Comparison of ENCODE assay signal across 7 mouse cellular contexts in the genomic region with DNA sequence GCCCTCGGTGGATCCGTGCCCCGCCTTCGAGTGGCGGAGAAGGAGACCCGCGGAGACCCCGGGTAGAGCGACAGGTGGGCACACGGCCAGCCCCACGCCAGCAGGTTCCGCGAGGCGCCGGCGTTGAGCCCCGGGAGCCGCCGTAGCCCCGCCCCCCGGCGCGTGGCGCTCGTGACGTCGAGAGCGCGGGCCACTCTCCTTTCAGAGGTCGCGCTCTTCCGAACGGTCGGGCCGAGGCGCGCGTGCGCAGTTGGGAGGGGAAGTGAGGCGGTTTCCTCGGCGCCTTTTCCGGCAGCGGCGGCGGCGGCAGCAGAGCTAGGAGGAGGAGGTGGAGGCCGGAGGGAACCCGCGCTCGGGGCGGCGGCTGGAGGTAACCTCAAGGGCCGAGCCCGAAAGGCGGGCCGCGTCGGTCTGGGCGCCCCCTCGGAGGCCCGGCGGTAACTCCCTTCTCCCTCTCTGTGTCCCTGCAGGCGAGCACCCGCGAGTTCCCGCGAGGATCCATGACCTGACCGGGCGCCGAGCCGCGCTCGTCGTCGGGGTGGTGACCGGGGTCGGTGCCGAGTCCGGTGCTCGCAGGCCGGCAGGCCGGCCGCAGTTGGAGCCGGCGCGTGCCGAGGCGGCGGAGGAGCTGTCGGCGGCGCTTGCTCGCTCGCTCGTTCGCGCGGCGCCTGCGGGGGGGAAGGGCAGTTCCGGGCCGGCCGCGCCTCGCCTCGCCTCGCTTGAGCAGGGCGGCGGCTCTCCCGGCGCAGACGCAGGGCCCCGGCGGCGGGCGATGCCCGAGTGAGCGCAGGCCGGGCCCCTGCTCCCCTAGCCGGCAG. TPM values are rescaled to one million over a fixed set of nuclear protein-coding genes. Genes with fewer than 3 reads are reported as not detected.
DNase-seq lines count a peak whose midpoint lies in the region; ATAC-seq lines count a peak whose summit lies in the region.

Gene Arf6, plus strand, starts transcription at position 297 of the 818 bp plus-strand sequence.
Gene Gm9887, minus strand, starts transcription at position 605 of the 818 bp plus-strand sequence.

- no peaks in the 10 kb centered on the region for H3K27me3 ChIP-seq in intestine, embryonic 15.5 days (replicated peaks)
- no peaks in the 10 kb centered on the region for H3K27me3 ChIP-seq in midbrain, embryonic 10.5 days (ENCODE audit: low read depth, poor library complexity, severe bottlenecking)

- H3K4me2 ChIP-seq in intestine, embryonic 15.5 days (replicated peaks): peak within 1 kb of the TSS; percentile 74

- H3K4me3 ChIP-seq in intestine, embryonic 15.5 days (replicated peaks): peak within 1 kb of the TSS; percentile 99
- peak within 1 kb of the TSS; percentile 81 for H3K4me3 ChIP-seq in midbrain, embryonic 10.5 days

- H3K27ac ChIP-seq in intestine, embryonic 15.5 days: peak within 1 kb of the TSS; percentile 98
- H3K27ac ChIP-seq in midbrain, embryonic 10.5 days (replicated peaks): peak within 1 kb of the TSS; percentile 97

- H3K9me3 ChIP-seq in intestine, embryonic 15.5 days: no peaks in the 10 kb centered on the region
- no peaks in the 10 kb centered on the region for H3K9me3 ChIP-seq in midbrain, embryonic 10.5 days (replicated peaks)

- intact Hi-C loops in gastrocnemius, postnatal 36 days (cut with DNase I): loop anchor here (2.0 to 5.0 kb wide), 2 partner anchors 75 to 203 kb away; no protein-coding TSS in a partner anchor
- intact Hi-C loops in left cerebral cortex, postnatal 25 days (cut with DNase I): loop anchor here (1.0 to 5.0 kb wide), 5 partner anchors 85 to 310 kb away; partner anchors contain the start of genes Sos2 and Vcpkmt

- ATAC-seq in intestine, embryonic 15.5 days: peak; percentile 94

- peak; percentile 99 to 100 for DNase-seq in adrenal gland, adult 18-20 months (ENCODE audit: low spot score in 2 of 2)
- DNase-seq in embryo, embryonic 11 days: peak; percentile 98
- peak; percentile 98 to 99 for DNase-seq in gastrocnemius, postnatal 36 days
- peak; percentile 97 to 99 for DNase-seq in left cerebral cortex, postnatal 25 days (ENCODE audit: low spot score in 2 of 2)
- DNase-seq in midbrain, embryonic 10.5 days (ENCODE audit: low spot score): peak; percentile 97
- DNase-seq in right cerebral cortex, postnatal 4 days: peak; percentile 99

- under 1% methylated on average over 110 of the region's 121 CpGs for WGBS in intestine, embryonic 15.5 days
- under 1% methylated on average over 109 of the region's 121 CpGs for WGBS in midbrain, embryonic 10.5 days

- no peaks in the 10 kb centered on the region for H3K36me3 ChIP-seq in intestine, embryonic 15.5 days
- peaks cover 31% of the 10 kb centered on the region for H3K36me3 ChIP-seq in midbrain, embryonic 10.5 days

- H3K9ac ChIP-seq in intestine, embryonic 15.5 days: peak within 1 kb of the TSS; percentile 95

- peaks cover 6% of the 10 kb centered on the region; the same call in 1 of the 2 replicates for H3K4me1 ChIP-seq in intestine, embryonic 15.5 days (replicated peaks)
- H3K4me1 ChIP-seq in midbrain, embryonic 10.5 days: peaks cover 37% of the 10 kb centered on the region

RNA-seq across cellular contexts. Expression of gene Arf6, which starts in this region (rescaled TPM):
- total RNA-seq in adrenal gland, adult 18-20 months (2021): 100 to 1,000 TPM; 117 to 135 TPM
- total RNA-seq in gastrocnemius, postnatal 36 days (2021): 10 to 100 TPM; 18.3 to 20.9 TPM
- polyA plus RNA-seq in intestine, embryonic 15.5 days (2015; fragmentation: Nextera tagmentation; extraction: Ambion mirVana): 49.5 and 54.9 TPM in 2 replicates
- 10 to 100 TPM; 52.8 to 58.2 TPM for total RNA-seq in left cerebral cortex, postnatal 25 days (2021)
- 32.2 and 34.4 TPM in 2 replicates for polyA plus RNA-seq in midbrain, embryonic 10.5 days (2016; fragmentation: Nextera tagmentation; extraction: Ambion mirVana)

RNA-seq across cellular contexts. Expression of gene Gm9887, which starts in this region (rescaled TPM):
- under 1 TPM; 0.70 to 0.89 TPM for total RNA-seq in adrenal gland, adult 18-20 months (2021)
- total RNA-seq in gastrocnemius, postnatal 36 days (2021): not detected
- 1.7 and 2.0 TPM in 2 replicates for polyA plus RNA-seq in intestine, embryonic 15.5 days (2015; fragmentation: Nextera tagmentation; extraction: Ambion mirVana)
- 1 to 10 TPM in 1 of 2 experiments, under 1 TPM in 1; 0.96 to 1.5 TPM for total RNA-seq in left cerebral cortex, postnatal 25 days (2021)
- 1.2 and 1.3 TPM in 2 replicates for polyA plus RNA-seq in midbrain, embryonic 10.5 days (2016; fragmentation: Nextera tagmentation; extraction: Ambion mirVana)

Comparison
In these comparisons a context has a peak if more than half of its experiments do, and no peak if none do; other contexts are left out.
1. Peak in every context shown above with its lines: DNase-seq, ATAC-seq, H3K4me3 ChIP-seq and H3K27ac ChIP-seq.